Mouse (Mus musculus): ENCODE measurements around the gene Rasgef1c. TPM values are rescaled to one million over a fixed set of nuclear protein-coding genes. Genes with fewer than 3 reads are reported as not detected.

The Rasgef1c gene
- polyA plus RNA-seq, 1 experiment from 2014 or later: 0.19 TPM

DNA sequence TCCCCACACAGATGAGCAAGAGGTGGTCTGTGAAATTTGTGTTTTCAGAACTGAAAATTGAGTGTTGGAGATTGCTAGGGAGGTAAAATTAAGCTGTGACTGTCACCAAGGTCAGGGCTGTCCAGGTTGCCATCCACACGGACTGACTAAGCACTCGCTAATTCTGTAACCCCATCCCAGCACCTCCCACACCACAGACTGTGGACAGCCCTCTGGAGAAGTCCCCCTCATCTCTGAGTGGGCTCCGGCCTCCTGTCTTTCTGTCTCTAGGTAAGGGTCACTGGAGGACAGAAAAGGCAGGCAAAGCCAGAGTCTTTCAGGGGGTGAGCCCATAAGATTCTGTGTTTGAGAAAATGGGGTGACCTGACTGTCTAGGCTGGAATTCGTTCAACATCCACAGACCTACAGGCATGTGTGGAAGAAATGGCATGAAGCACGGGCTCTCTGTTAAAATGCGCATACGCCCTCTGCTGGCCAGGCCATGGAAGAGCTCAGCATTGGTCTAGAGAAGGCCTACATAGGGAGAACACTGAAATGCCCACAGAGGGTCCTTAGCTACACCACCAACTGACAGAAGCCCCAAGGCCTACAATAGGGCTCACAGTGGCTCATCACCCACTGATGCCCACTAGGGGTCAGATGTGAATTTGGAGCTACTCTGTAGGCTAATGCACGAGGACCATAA, 54.1 kb downstream of the Rasgef1c start:
- DNase-seq (ENCODE audit: low spot score): peak; percentile 83
- 30% methylated on average over 8 of the region's 8 CpGs for WGBS
- H3K4me3 ChIP-seq: no peak overlapping the region
- H3K4me1 ChIP-seq: 0 out of 2 replicates have a peak, but pooled peaks cover 5% of the 10 kb centered on the region
- no peak overlapping the region for H3K27ac ChIP-seq (replicated peaks)
- peaks cover 20% of the 10 kb centered on the region for H3K27me3 ChIP-seq (replicated peaks; ENCODE audit: low read depth, poor library complexity, severe bottlenecking)
- H3K9me3 ChIP-seq: no peaks in the 10 kb centered on the region
- H3K36me3 ChIP-seq (replicated peaks): no peaks in the 10 kb centered on the region

DNA sequence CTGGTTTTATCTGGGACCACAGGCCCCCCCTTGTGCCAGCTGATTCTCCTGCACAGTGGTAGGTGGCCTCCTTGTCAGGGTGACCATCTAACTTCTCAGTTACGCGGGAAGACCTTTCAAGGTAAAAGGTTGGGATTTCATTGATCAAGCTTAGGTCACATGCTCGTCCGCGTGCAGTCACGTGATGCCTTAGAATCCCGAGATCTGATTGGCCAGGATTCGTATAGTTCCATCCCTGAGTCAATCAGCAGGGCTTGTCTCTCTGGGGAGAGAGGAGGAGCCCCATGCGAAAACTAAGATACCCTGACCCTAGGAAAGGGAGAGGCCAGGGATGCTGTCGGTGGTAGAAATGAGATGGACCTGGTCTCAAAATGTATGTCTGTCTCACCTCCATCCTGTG, 56.4 kb downstream of the Rasgef1c start:
- H3K27ac ChIP-seq (replicated peaks): no peak overlapping the region
- WGBS: 81% methylated on average over 10 of the region's 10 CpGs
- no peak for DNase-seq (ENCODE audit: low spot score)

DNA sequence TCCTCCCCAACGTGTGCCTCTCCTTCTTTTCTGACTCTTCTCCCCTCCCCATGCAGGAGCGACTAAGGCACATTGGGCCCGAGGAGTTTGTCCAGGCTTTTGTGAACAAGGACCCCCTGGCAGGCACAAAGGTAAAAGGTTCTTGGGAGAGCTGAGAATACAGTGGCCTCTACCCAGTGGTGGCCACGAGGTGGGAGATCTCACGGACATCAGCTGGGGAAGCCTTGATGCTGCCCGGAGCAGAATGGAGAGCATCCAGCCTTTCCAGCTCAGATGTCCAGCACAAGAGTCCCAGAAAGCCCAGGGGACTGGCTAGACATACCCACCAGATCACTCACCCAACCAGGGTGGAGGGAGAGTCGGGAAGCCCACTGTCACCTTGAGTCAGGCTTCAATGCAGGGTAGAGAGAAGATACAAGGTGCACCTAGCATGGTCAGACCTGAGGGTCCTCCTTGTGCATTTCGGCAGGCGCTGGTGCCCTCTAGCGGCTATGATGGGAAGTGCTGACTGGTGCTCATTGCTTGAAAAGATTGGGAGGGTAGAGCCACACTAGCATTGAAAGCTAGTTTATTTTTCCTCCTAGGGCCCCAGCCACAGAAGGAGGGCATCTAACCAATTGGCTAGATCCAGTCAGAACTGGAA, 59.6 kb downstream of the Rasgef1c start:
- no peak overlapping the region for H3K4me3 ChIP-seq
- DNase-seq (ENCODE audit: low spot score): peak; percentile 84
- H3K27me3 ChIP-seq (replicated peaks; ENCODE audit: low read depth, poor library complexity, severe bottlenecking): peaks cover 15% of the 10 kb centered on the region; the same call in 1 of the 2 replicates
- no peak overlapping the region for H3K27ac ChIP-seq (replicated peaks)
- no peaks in the 10 kb centered on the region for H3K4me1 ChIP-seq
- H3K9me3 ChIP-seq: no peaks in the 10 kb centered on the region
- WGBS: 40% methylated on average over 10 of the region's 10 CpGs
- H3K36me3 ChIP-seq (replicated peaks): no peaks in the 10 kb centered on the region

More for the DNA sequence above, 56.4 kb downstream of the Rasgef1c start:
- Histone ChIP-seq H3K36me3 (replicated peaks) (no peaks in the 10 kb centered on the region), H3K4me3 (no peak overlapping the region), H3K27me3 (replicated peaks; ENCODE audit: low read depth, poor library complexity, severe bottlenecking) (peaks cover 23% of the 10 kb centered on the region), H3K4me1 (no peaks in the 10 kb centered on the region), H3K9me3 (no peaks in the 10 kb centered on the region)

DNA sequence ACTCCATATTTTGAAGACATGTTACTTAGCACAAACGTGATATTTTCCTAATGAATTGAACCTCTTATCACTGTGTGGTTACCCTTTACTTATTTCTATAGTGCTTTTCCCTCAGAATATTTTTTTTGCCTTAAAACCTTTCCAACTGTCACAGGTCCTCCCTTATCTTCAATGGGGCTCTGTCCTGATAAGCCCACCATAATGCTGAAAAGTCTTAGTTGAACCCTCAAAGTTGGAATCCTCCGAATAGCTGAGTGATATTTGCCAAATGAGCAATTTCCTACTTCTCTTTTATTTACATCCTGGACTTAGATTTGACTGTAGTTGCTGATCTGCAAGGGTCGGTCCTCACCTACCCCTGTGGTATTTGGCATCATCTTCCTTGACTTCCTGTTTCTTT, 63.7 kb downstream of the Rasgef1c start:
- Histone ChIP-seq H3K27me3 (replicated peaks; ENCODE audit: low read depth, poor library complexity, severe bottlenecking) (peaks cover 7% of the 10 kb centered on the region; the same call in 1 of the 2 replicates), H3K4me3 (no peak overlapping the region), H3K9me3 (no peaks in the 10 kb centered on the region), H3K27ac (replicated peaks) (no peak overlapping the region), H3K36me3 (replicated peaks) (no peaks in the 10 kb centered on the region), H3K4me1 (no peaks in the 10 kb centered on the region)
- WGBS: 76% methylated on average over 3 of the region's 3 CpGs
- no peak for DNase-seq (ENCODE audit: low spot score)

DNA sequence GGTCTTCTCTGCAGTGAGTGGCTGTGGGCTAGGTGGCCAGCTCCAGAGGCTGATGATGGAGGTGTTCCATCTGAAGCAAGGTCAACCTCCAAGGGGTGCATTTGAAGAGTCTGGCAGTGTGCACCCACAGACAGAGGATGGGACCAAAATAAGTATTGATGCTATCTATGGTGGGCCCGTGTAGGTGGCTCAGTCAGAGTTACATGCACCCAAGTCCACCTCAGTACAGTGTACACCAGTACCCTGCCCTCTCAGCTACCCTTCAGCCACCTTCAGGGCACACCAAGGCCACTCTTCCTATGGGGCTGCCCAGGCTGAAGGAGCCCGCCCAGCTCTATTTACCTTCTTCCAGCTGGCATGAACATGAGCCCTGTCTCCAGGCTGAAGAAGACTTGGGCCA, 68.1 kb downstream of the Rasgef1c start:
- H3K9me3 ChIP-seq: no peaks in the 10 kb centered on the region
- H3K36me3 ChIP-seq (replicated peaks): no peaks in the 10 kb centered on the region
- H3K27me3 ChIP-seq (replicated peaks; ENCODE audit: low read depth, poor library complexity, severe bottlenecking): no peaks in the 10 kb centered on the region
- 91% methylated on average over 2 of the region's 2 CpGs for WGBS
- no peak overlapping the region for H3K4me3 ChIP-seq
- H3K27ac ChIP-seq (replicated peaks): no peak overlapping the region
- DNase-seq (ENCODE audit: low spot score): no peak
- no peaks in the 10 kb centered on the region for H3K4me1 ChIP-seq

DNA sequence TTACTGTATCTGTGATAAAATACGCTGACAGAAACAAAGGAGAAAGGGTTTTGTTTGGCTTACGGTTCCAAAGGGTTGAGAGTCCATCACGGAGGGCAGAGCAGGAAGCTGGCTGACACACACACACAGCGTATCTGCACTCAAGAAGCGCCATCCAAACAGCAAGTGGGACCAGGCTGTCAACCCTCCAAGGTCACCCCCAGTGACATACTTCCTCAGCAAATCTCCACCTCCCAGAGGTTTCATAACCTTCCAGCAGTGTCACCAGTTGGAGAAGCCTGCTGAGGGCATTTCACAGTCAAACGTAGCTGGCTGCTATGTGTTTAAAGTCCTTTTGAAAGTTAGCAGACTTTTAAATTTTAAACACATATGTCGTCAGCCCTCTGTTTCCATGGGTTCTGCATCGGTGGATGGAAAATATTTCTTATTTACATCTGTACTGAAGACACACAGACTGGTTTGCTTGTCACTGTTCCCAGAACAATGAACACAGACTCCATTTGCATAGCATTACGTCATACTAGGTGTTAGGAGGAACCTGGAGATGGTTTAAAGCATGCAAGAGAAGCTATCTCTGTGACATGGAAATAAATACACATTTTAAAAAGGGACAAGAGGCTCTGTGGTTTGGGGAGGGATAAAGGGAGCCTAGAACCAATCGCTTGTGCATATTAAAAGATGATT, 72.2 kb downstream of the Rasgef1c start:
- H3K4me3 ChIP-seq: no peak overlapping the region
- H3K4me1 ChIP-seq: no peaks in the 10 kb centered on the region
- no peaks in the 10 kb centered on the region for H3K9me3 ChIP-seq
- no peaks in the 10 kb centered on the region for H3K36me3 ChIP-seq (replicated peaks)
- WGBS: 88% methylated on average over 10 of the region's 10 CpGs
- H3K27ac ChIP-seq (replicated peaks): no peak overlapping the region
- DNase-seq (ENCODE audit: low spot score): no peak
- no peaks in the 10 kb centered on the region for H3K27me3 ChIP-seq (replicated peaks; ENCODE audit: low read depth, poor library complexity, severe bottlenecking)

DNA sequence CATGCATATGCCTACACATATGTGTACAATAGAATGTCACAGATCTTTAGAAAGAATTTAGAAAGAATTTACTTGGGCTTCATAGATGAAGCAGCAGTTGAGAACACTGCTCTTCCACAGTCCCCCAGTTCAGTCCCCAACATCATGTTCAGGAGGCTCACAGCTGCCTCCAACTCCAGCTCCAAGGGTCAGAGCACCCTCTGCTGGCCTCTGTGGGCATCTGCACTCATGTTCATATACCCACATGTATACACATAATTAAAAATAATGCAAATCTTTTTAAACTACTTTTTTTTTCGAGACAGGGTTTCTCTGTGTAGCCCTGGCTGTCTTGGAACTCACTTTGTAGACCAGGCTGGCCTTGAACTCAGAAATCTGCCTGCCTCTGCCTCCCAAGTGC, 73.0 kb downstream of the Rasgef1c start:
- 55% methylated on average over 1 of the region's 1 CpGs for WGBS
- no peaks in the 10 kb centered on the region for H3K9me3 ChIP-seq

DNA sequence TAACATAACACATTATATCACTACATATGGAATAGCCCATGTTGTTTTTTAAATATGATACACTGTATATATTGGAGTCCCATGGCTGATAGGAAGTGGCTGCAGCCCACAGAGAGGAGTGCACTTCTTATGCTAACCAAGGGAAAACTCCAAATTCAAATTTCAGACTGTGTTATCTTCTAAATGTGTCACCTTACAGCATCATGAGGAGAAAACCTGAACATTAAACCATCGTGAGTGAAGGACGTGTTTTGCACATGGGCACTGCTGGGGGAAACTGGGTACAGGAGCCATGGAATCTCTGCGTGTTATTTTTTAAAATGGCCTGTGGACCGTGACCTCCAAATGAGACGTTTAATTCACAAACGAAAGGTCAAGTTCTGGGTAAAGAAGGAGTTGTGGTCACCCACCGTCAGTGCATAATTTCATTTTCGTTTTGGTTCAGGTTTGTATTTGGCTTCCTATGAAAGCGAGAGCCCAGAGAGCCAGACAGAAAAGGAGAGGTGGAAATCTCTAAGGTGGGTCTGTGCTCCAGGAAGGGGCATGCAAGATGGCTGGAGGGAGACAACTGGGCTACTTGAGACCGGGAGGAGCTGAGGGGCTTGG, 76.4 kb downstream of the Rasgef1c start:
- 84% methylated on average over 10 of the region's 10 CpGs for WGBS
- no peaks in the 10 kb centered on the region for H3K36me3 ChIP-seq (replicated peaks)

More for the DNA sequence above, 73.0 kb downstream of the Rasgef1c start:
- no peaks in the 10 kb centered on the region for H3K4me1 ChIP-seq
- H3K4me3 ChIP-seq: no peak overlapping the region
- H3K27me3 ChIP-seq (replicated peaks; ENCODE audit: low read depth, poor library complexity, severe bottlenecking): no peaks in the 10 kb centered on the region
- DNase-seq (ENCODE audit: low spot score): no peak
- no peak overlapping the region for H3K27ac ChIP-seq (replicated peaks)
- H3K36me3 ChIP-seq (replicated peaks): no peaks in the 10 kb centered on the region

DNA sequence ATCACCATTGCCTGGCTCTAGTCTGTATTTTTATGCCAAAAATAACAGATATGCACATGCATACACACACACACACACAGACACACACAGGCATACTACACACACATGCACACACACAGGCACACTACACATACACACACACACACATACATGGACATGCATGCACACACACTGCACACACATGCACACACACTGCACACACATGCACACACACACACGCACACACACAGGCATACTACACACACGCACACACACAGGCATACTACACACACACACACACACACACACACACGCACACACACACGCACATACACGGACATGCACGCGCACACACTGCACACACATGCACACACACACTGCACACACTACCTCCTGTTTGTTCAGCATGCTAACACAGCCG, 77.3 kb downstream of the Rasgef1c start:
- 93% methylated on average over 8 of the region's 8 CpGs for WGBS
- no peak for DNase-seq (ENCODE audit: low spot score)

More for the DNA sequence above, 76.4 kb downstream of the Rasgef1c start:
- peaks cover 4% of the 10 kb centered on the region; the same call in 1 of the 2 replicates for H3K4me1 ChIP-seq
- no peak for DNase-seq (ENCODE audit: low spot score)
- H3K4me3 ChIP-seq: no peak overlapping the region
- no peaks in the 10 kb centered on the region for H3K9me3 ChIP-seq
- no peaks in the 10 kb centered on the region for H3K27me3 ChIP-seq (replicated peaks; ENCODE audit: low read depth, poor library complexity, severe bottlenecking)
- no peak overlapping the region for H3K27ac ChIP-seq (replicated peaks)

DNA sequence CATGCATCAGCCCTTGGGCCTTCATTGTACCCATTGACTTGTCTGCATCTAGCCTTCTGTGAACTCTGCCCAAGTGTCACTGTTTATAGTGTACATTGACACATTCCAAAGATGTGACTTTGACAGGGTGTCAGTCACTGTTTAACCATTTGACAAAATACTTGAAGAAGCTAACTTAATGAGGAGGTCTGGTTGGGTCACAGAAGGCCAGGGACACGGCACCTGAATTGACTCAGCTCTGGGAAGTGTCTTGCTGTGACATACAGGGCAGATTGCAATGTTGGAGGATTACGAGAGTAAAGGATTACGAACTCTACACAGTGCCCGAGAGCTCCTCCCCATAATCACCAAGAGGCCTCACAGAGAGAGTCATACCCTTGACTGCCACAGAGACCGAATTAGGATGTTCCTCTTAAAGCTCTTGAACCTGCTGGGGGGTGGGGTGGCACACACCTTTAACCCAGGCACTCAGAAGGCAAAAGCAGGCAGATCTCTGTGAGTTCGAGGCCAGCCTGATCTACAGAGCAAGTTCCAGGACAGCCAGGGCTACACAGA, 79.1 kb downstream of the Rasgef1c start:
- WGBS: 84% methylated on average over 6 of the region's 6 CpGs
- no peaks in the 10 kb centered on the region for H3K27me3 ChIP-seq (replicated peaks; ENCODE audit: low read depth, poor library complexity, severe bottlenecking)
- H3K4me3 ChIP-seq: no peak overlapping the region
- DNase-seq (ENCODE audit: low spot score): no peak
- peaks cover 4% of the 10 kb centered on the region; the same call in 1 of the 2 replicates for H3K4me1 ChIP-seq
- no peaks in the 10 kb centered on the region for H3K36me3 ChIP-seq (replicated peaks)
- no peaks in the 10 kb centered on the region for H3K9me3 ChIP-seq
- H3K27ac ChIP-seq (replicated peaks): no peak overlapping the region

More for the DNA sequence above, 77.3 kb downstream of the Rasgef1c start:
- H3K36me3 ChIP-seq (replicated peaks): no peaks in the 10 kb centered on the region
- H3K27ac ChIP-seq (replicated peaks): no peak overlapping the region
- H3K4me1 ChIP-seq: peaks cover 4% of the 10 kb centered on the region; the same call in 1 of the 2 replicates
- no peak overlapping the region for H3K4me3 ChIP-seq
- no peaks in the 10 kb centered on the region for H3K9me3 ChIP-seq
- H3K27me3 ChIP-seq (replicated peaks; ENCODE audit: low read depth, poor library complexity, severe bottlenecking): no peaks in the 10 kb centered on the region

DNA sequence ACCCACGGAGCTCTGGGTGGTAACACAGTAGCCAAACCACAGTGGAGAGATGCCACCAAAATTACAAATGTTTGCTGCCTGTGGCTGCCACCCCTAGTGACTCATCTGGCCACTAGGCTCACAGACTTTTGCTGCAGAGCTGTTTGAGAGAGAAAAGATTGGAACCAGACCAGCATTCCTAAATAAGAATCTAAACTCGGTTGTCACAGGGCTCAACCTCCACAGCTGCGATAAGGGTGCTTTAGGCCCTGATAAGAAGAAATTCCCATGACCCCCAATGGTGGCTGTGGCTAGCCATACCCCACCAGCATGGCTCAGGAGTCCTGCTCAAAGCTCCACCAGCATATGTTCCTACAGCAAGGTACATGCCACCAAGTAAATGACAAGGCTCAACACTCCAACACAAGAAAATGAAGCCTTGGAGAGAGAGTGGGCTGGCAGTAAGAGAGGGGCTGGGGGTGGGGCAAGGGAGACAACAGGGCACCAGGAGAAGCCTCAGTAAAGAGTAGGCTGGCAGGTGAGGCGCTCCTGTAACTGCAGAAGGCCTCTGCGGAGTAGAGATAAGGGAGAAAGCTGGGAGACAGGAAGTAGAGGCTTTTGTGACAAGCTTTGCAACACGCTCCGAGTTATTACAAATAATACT, 79.8 kb downstream of the Rasgef1c start:
- no peaks in the 10 kb centered on the region for H3K36me3 ChIP-seq (replicated peaks)
- H3K4me1 ChIP-seq: peaks cover 4% of the 10 kb centered on the region; the same call in 1 of the 2 replicates
- WGBS: 82% methylated on average over 7 of the region's 7 CpGs
- H3K9me3 ChIP-seq: no peaks in the 10 kb centered on the region
- no peak for DNase-seq (ENCODE audit: low spot score)
- no peak overlapping the region for H3K27ac ChIP-seq (replicated peaks)
- H3K27me3 ChIP-seq (replicated peaks; ENCODE audit: low read depth, poor library complexity, severe bottlenecking): no peaks in the 10 kb centered on the region
- H3K4me3 ChIP-seq: no peak overlapping the region

DNA sequence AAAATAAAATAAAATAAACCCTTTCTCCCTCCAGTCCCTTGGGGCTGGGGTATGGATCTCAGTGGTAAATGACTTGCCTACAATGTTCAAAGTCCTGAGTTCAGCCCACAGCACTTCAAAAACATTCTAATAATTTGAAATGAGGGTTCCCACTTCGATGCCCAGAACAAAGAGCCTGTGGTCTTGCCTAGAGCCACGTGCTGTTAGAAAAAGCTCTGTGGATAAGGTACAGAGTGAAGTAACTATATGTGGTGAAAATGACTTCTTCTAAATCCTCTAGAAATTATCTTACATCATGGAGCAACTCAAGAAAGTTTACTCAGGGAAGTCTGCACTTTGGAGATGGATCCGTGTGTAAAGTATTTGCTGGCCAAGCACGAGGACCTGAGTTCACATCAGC, 80.5 kb downstream of the Rasgef1c start:
- no peaks in the 10 kb centered on the region for H3K9me3 ChIP-seq
- H3K27ac ChIP-seq (replicated peaks): no peak overlapping the region
- H3K27me3 ChIP-seq (replicated peaks; ENCODE audit: low read depth, poor library complexity, severe bottlenecking): no peaks in the 10 kb centered on the region
- no peaks in the 10 kb centered on the region for H3K36me3 ChIP-seq (replicated peaks)
- H3K4me3 ChIP-seq: no peak overlapping the region
- no peak for DNase-seq (ENCODE audit: low spot score)
- H3K4me1 ChIP-seq: peaks cover 4% of the 10 kb centered on the region; the same call in 1 of the 2 replicates
- WGBS: 89% methylated on average over 4 of the region's 4 CpGs
